Mouse (Mus musculus): ENCODE measurements around the gene Gm5800.
"Not testable (repeated sequence)": the region's sequence is repeated elsewhere in the genome, so short reads cannot be mapped to it uniquely, and the experiment has no call there.

Gene Gm5800

GRCm38 (mm10) chr14:51717083-51717482 lies at the start of gene Gm5800:
Gene Gm5800, minus strand, starts transcription at chr14:51717183.
- DNase-seq: no peak

GRCm38 (mm10) chr14:51755944-51756343 lies 39.0 kb upstream of the Gm5800 start:
- no peak for DNase-seq

GRCm38 (mm10) chr14:51740347-51741170 lies 23.6 kb upstream of the Gm5800 start:
- no peak for DNase-seq

- no peak for DNase-seq
Measured at GRCm38 (mm10) chr14:51739150-51739993, 22.4 kb upstream of the Gm5800 start.

GRCm38 (mm10) chr14:51738411-51739149 lies 21.6 kb upstream of the Gm5800 start:
- no peak for DNase-seq

GRCm38 (mm10) chr14:51737967-51738366 lies 21.0 kb upstream of the Gm5800 start:
- DNase-seq: no peak

- DNase-seq: not testable (repeated sequence)
Measured at GRCm38 (mm10) chr14:51695368-51695767, 21.6 kb downstream of the Gm5800 start, which contains the start of gene Gm17079. Gene Gm17079, minus strand, starts transcription at chr14:51695468.

GRCm38 (mm10) chr14:51677269-51677668 lies 39.7 kb downstream of the Gm5800 start:
- no peak for DNase-seq

All from lung, postnatal 36 days (tissue).